Mouse (Mus musculus) neural tube, embryonic 14.5 days (tissue): ENCODE results near the gene Atp6v0a2. TPM values are rescaled to one million over a fixed set of nuclear protein-coding genes. Genes with fewer than 3 reads are reported as not detected.

Experiments used
- ATAC-seq: fragments of 200-750 bp; cut with Nextera tagmentation; 2 replicates; pipeline ENCODE4 v1.8.0; 2017; ENCODE audit warnings: low read depth, mild to moderate bottlenecking, moderate TSS enrichment, moderate library complexity
- H3K27ac ChIP-seq: fragments of 300-500 bp; sonication (generic); 2 replicates; pipeline ENCODE4 v1.5.1; 2014; ENCODE audit warnings: low read depth, mild to moderate bottlenecking, control low read depth, low read length, moderate library complexity, mixed read lengths
- H3K27me3 ChIP-seq: fragments of 300-500 bp; sonication (generic); 2 replicates; pipeline ENCODE4 v1.6.1; 2014; ENCODE audit warnings: low read length; ENCODE audit not compliant: control insufficient read depth, insufficient read depth
- H3K36me3 ChIP-seq: fragments of 300-500 bp; sonication (generic); 2 replicates; pipeline ENCODE4 v1.6.1; 2014; ENCODE audit warnings: low read length, mixed read lengths; ENCODE audit not compliant: control insufficient read depth, insufficient read depth
- H3K4me1 ChIP-seq: fragments of 300-500 bp; sonication (generic); 2 replicates; pipeline ENCODE4 v1.6.1; 2014; ENCODE audit warnings: low read length; ENCODE audit not compliant: control insufficient read depth, insufficient read depth
- H3K4me2 ChIP-seq: fragments of 300-500 bp; sonication (generic); 2 replicates; pipeline ENCODE4 v1.6.1; 2014; ENCODE audit warnings: mild to moderate bottlenecking, low read depth, low read length, control low read depth
- H3K4me3 ChIP-seq: fragments of 300-500 bp; sonication (generic); 2 replicates; pipeline ENCODE4 v1.5.1; 2014; ENCODE audit warnings: low read depth, low read length, control low read depth, mixed read lengths
- H3K9ac ChIP-seq: fragments of 300-500 bp; sonication (generic); replicated peaks from 2 replicates; pipeline ENCODE4 v1.6.1; 2014; ENCODE audit warnings: low read depth, mild to moderate bottlenecking, control low read depth, low read length, mixed read lengths
- H3K9me3 ChIP-seq: fragments of 300-500 bp; sonication (generic); 2 replicates; pipeline ENCODE4 v1.6.1; 2016; ENCODE audit warnings: low read length; ENCODE audit not compliant: control insufficient read depth
- WGBS: fragments of 180-500 bp; shearing (Covaris S2); extraction: QIAGEN DNeasy Blood & Tissue Kit; methylation state at CpG from one replicate; pipeline ENCODE4 v1.1.7; 2014; 5-methylcytosine and 5-hydroxymethylcytosine counted together
- polyA plus RNA-seq: library from polyadenylated mRNA; unstranded; fragments of >200 nt; fragmentation: Nextera tagmentation; extraction: Ambion mirVana; gene quantifications from 2 replicates; pipeline ENCODE4 v1.2.1, GENCODE M21; 2014

Atp6v0a2 gene
- polyA plus RNA-seq, 1 experiment from 2014 or later = 39.4 TPM

DNA sequence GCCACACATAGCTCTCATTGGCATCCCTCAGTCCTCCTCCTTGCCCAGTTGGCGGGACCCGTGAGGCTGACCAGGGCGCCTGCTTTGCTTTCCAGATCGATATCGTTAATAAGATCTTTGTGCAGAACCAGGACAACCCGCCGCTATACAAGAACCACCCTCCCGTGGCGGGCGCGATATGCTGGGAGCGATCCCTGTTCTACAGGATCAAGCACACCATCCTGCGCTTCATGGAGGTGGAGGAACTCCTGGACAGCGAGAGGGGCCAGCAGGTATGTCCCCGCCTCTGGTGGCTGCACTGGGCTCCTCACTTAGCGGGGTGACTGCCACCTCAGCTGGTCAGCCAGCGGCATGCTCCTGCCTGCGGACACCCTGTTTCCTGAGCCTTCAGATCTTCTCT lies 119.9 kb downstream of the Atp6v0a2 start:
- Histone ChIP-seq H3K27me3 (no peaks in the 10 kb centered on the region), H3K4me3 (no peak overlapping the region), H3K36me3 (no peaks in the 10 kb centered on the region), H3K4me2 (no peak overlapping the region), H3K9ac (no peak overlapping the region), H3K27ac (no peak overlapping the region), H3K9me3 (no peaks in the 10 kb centered on the region), H3K4me1 (no peaks in the 10 kb centered on the region)
- 86% methylated on average over 18 of the region's 18 CpGs for WGBS
- ATAC-seq = no peak

DNA sequence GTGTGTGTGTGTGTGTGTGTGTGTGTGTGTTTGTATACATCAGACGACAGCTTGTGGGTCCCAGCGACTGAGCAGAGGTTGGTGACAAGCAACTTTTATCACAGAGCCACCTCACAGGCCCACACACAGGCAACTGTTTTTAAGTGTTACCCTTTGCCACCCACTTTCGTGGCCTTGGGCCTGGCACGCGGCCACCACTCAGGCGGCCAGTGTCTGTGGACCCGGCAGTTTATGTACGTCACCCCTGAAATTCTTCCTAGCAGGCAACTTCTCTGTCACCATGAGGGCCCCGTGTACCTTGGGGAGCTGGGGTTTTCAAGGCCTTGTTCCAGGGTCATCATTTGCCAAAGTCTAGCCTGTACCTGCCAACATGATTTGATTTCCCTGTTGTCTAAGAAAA lies 123.3 kb downstream of the Atp6v0a2 start:
- Histone ChIP-seq H3K4me1 (no peaks in the 10 kb centered on the region), H3K4me3 (no peak overlapping the region), H3K9ac (no peak overlapping the region), H3K9me3 (no peaks in the 10 kb centered on the region), H3K36me3 (no peaks in the 10 kb centered on the region), H3K4me2 (no peak overlapping the region), H3K27ac (no peak overlapping the region), H3K27me3 (no peaks in the 10 kb centered on the region)
- ATAC-seq = no peak
- 72% methylated on average over 9 of the region's 9 CpGs for WGBS

DNA sequence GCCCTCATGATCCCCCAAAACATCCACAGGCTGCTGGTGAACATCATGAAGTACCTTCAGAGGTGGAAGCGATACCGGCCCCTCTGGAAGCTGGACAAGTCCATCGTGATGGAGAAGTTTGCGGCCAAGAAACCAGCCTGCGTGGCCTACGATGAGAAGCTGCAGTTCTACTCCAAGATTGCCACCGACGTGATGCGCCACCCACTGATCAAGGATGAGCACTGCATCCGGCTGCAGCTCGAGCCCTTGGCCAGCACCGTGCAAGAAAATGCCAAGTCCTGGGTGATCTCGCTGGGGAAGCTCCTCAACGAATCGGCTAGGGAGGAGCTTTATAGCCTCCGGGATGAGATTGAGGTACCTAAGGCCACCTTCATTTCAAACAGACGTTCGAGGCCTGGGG lies 132.6 kb downstream of the Atp6v0a2 start:
- H3K27ac ChIP-seq = no peak overlapping the region
- no peaks in the 10 kb centered on the region for H3K4me1 ChIP-seq
- H3K9ac ChIP-seq = no peak overlapping the region
- no peaks in the 10 kb centered on the region for H3K27me3 ChIP-seq
- no peak overlapping the region for H3K4me2 ChIP-seq
- no peak overlapping the region for H3K4me3 ChIP-seq
- H3K36me3 ChIP-seq = no peaks in the 10 kb centered on the region
- 65% methylated on average over 18 of the region's 18 CpGs for WGBS
- ATAC-seq = no peak
- no peaks in the 10 kb centered on the region for H3K9me3 ChIP-seq

DNA sequence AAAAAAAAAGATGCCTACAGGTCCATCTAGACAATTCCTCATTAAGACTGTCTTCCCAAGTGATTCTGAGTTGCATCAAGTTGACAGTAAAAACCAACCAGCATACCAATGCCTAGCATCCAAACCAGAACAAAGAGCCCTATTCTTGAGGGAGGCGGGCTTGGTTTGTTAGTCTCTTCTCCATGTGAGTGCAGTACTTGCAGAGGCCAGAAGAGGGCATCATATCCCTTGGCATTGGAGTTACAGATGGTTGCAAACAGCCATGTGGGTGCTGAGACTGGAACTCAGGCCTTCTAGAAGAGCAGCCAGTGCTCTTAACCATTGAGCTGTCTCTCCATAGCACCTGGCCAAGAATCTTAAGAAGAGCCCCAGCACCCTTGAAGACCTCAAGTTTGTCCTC lies 133.4 kb downstream of the Atp6v0a2 start:
- no peaks in the 10 kb centered on the region for H3K27me3 ChIP-seq
- ATAC-seq = no peak
- no peak overlapping the region for H3K4me3 ChIP-seq
- H3K27ac ChIP-seq = no peak overlapping the region
- H3K4me1 ChIP-seq = no peaks in the 10 kb centered on the region
- no peak overlapping the region for H3K4me2 ChIP-seq
- H3K36me3 ChIP-seq = no peaks in the 10 kb centered on the region
- 89% methylated on average over 1 of the region's 1 CpGs for WGBS
- no peak overlapping the region for H3K9ac ChIP-seq
- H3K9me3 ChIP-seq = no peaks in the 10 kb centered on the region

Other genes starting within 250 kb of the Atp6v0a2 start
- 101 and 102 TPM in 2 replicates for gene Sbno1, start 202.6 kb upstream of the Atp6v0a2 start, polyA plus RNA-seq
- 15.9 and 21.5 TPM in 2 replicates for gene Kmt5a, start 188.6 kb upstream of the Atp6v0a2 start, polyA plus RNA-seq
- 22.9 and 28.7 TPM in 2 replicates for gene Rilpl2, start 150.2 kb upstream of the Atp6v0a2 start, polyA plus RNA-seq
- 8.9 and 12.0 TPM in 2 replicates for gene Snrnp35, start 145.4 kb upstream of the Atp6v0a2 start, polyA plus RNA-seq
- 11.0 and 14.4 TPM in 2 replicates for gene Rilpl1, start 97.2 kb upstream of the Atp6v0a2 start, polyA plus RNA-seq
- 368 and 376 TPM in 2 replicates for gene Tmed2, start 87.9 kb upstream of the Atp6v0a2 start, polyA plus RNA-seq
- 24.9 and 30.4 TPM in 2 replicates for gene Ddx55, start 75.7 kb upstream of the Atp6v0a2 start, polyA plus RNA-seq
- gene Eif2b1, start 49.4 kb upstream of the Atp6v0a2 start, polyA plus RNA-seq = 67.8 and 78.8 TPM in 2 replicates
- 47.6 and 49.4 TPM in 2 replicates for gene Gtf2h3, start 49.4 kb upstream of the Atp6v0a2 start, polyA plus RNA-seq
- 0.11 and 0.17 TPM in 2 replicates for gene Dnah10, start 96.5 kb downstream of the Atp6v0a2 start, polyA plus RNA-seq
- gene Ccdc92, start 233.8 kb downstream of the Atp6v0a2 start, polyA plus RNA-seq = 49.0 and 59.0 TPM in 2 replicates
- gene Zfp664, start 234.1 kb downstream of the Atp6v0a2 start, polyA plus RNA-seq = 88.3 and 97.2 TPM in 2 replicates